Mouse (Mus musculus): ENCODE results near the gene Ergic3.

Gene Ergic3

GRCm38 (mm10) chr2:156007888-156008532, at the start of gene Ergic3, which contains the start of gene 6430550D23Rik:
Gene Ergic3, plus strand, starts transcription at chr2:156008045.
Gene 6430550D23Rik, minus strand, starts transcription at chr2:156007977.
- DNase-seq, result peak; percentile 99

GRCm38 (mm10) chr2:155959981-155960380, 47.9 kb upstream of the Ergic3 start:
- no peak for DNase-seq

- DNase-seq, result no peak
These were observed 46.0 kb upstream of the Ergic3 start for GRCm38 (mm10) chr2:155961862-155962261.

GRCm38 (mm10) chr2:155962991-155963390, 44.9 kb upstream of the Ergic3 start:
- DNase-seq, result peak; percentile 54

- DNase-seq, result no peak
These were observed 34.5 kb upstream of the Ergic3 start for GRCm38 (mm10) chr2:155973348-155973747.

- DNase-seq, result no peak
These were observed 33.6 kb upstream of the Ergic3 start for GRCm38 (mm10) chr2:155974087-155974731.

GRCm38 (mm10) chr2:155979328-155979991, 28.4 kb upstream of the Ergic3 start:
- DNase-seq, result peak; percentile 67

GRCm38 (mm10) chr2:155985776-155986175, 22.1 kb upstream of the Ergic3 start:
- no peak for DNase-seq

- no peak for DNase-seq
These were observed 20.7 kb upstream of the Ergic3 start for GRCm38 (mm10) chr2:155987131-155987530.

- no peak for DNase-seq
These were observed 18.8 kb upstream of the Ergic3 start for GRCm38 (mm10) chr2:155989085-155989484.

- no peak for DNase-seq
These were observed 16.7 kb upstream of the Ergic3 start for GRCm38 (mm10) chr2:155991151-155991550.

GRCm38 (mm10) chr2:155991863-155992321, 16.0 kb upstream of the Ergic3 start:
- peak; percentile 75 for DNase-seq

GRCm38 (mm10) chr2:156005393-156005792, 2.5 kb upstream of the Ergic3 start:
- no peak for DNase-seq

- DNase-seq, result no peak
These were observed 10.3 kb downstream of the Ergic3 start for GRCm38 (mm10) chr2:156018106-156018505.

GRCm38 (mm10) chr2:156021219-156021618, 13.4 kb downstream of the Ergic3 start:
- no peak for DNase-seq

GRCm38 (mm10) chr2:156021765-156022164, 13.9 kb downstream of the Ergic3 start:
- no peak for DNase-seq

GRCm38 (mm10) chr2:156025482-156025881, 17.6 kb downstream of the Ergic3 start:
- DNase-seq, result no peak

- DNase-seq, result no peak
These were observed 31.5 kb downstream of the Ergic3 start for GRCm38 (mm10) chr2:156039390-156039789.

- no peak for DNase-seq
These were observed 35.1 kb downstream of the Ergic3 start for GRCm38 (mm10) chr2:156042903-156043302.

GRCm38 (mm10) chr2:156047929-156048328, 40.1 kb downstream of the Ergic3 start:
- DNase-seq, result peak; percentile 53

GRCm38 (mm10) chr2:156052816-156053215, 45.0 kb downstream of the Ergic3 start, which contains the start of gene Fer1l4:
Gene Fer1l4, minus strand, starts transcription at chr2:156052947.
- peak; percentile 2 for DNase-seq

- peak; percentile 78 for DNase-seq
These were observed 57.5 kb downstream of the Ergic3 start, which contains the start of gene Spag4 for GRCm38 (mm10) chr2:156065099-156066041. Gene Spag4, plus strand, starts transcription at chr2:156065175.
